Mouse (Mus musculus) T-helper 17 cell (primary cell): Measurements from ENCODE around the gene Rab23.

Source experiments
- in situ Hi-C, 2 experiments: fragments of 300-600 bp; cut with MboI, MseI; formaldehyde crosslinking; loops; 1 replicate in 1 of 2; 2 replicates in 1 of 2; pipeline ENCODE4 v1.15.1; 2025; ENCODE audit warnings: high pct_unique_total_duplicates in 2 of 2

The Rab23 gene

DNA sequence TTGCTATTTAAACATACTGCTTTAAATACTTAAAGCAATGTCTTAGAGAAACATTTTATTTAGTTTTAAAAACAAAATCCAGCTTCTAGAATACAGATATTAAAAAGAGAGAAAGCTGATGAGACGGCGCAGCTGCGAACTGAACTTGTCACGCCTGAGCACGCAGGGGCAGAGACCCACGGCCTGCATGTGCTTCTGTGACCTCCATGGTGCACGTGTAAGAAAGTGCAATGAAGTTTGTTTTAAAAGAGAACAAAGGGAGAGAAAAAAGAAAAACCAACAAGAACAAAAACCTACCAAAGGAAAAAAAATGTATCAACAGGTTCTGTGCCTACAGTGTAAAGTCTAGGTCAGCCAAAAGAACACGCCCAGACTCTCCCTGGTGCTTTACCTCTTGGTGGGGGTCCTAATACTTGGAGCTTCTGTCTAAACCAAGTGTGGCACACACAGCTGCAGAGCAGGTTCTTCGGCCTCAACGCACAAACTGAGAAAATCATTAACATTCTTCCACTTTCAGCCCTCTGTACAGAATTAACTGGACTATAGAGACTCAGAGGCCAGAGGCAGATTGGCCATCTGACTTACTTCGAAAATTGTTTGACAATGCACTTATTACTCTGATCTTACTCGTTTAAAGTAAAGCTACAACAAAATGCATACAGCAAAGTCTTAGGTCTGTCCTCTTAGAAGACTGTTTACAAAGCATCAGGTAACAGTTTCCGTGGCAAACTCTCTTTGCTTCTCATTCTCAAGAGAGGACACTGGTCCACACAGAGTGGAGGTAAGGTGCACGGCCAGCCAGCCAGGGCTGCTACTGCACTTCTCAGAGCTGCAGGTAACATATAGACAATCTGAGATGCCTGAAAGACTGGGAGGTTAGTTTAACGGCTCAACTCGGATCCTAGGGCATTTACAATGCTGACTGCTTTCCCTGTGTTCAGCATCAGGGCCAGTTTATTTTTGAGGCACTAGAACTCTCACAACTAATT, 47.1 kb downstream of the Rab23 start:
- in situ Hi-C loops: no loop called here

DNA sequence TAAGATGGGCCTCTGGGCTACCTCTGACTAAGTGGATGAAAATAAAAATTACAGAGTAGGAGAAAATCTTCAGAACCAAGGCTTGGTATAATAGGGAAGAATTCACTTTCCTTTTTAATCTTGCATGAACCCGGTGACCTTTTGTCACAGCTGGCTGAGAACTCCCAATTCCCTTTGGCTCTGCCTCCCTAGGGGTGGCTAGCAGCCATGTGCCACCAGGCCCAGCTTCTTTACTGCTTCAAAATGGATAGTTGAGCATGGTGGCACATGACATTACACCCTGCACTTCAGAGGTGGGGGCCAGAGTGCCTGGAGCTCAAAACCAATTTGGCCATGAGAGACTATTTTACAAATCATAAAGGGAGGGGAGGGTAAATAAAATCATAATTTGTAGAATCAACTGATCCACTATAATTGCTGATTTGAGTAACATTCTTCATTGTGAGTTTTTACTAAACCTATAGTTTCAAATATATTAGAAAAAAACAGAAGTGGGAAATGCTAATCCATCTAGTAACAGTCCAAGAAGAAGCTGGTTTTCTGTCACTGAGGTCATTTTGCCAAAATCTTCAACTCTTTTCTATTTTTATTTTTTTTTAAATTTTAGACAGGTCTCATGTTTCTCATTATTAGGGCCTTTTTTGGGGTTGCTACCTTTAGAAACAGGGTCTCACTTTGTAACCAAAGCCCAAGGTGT, 48.6 kb downstream of the Rab23 start:
- in situ Hi-C loops: no loop called here

DNA sequence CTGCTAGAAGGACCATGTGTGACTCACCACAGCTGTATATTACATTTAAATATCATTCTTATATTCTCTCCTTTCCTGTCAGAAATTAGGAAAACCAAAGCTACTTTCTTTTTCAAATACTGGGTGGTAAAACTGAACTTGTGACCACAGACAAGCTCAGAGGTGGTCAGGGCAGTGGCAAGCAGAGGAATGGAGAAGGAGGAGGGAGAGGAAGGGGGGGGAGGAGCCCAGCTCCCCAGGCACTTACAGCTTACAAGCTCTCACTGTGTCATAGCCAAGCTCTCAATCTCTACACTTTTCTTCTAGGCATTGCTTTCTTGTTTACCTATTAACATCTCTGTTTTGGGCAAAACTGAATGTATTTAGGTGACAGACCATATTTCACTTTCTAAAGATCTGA, 49.1 kb downstream of the Rab23 start:
- in situ Hi-C loops: no loop called here

DNA sequence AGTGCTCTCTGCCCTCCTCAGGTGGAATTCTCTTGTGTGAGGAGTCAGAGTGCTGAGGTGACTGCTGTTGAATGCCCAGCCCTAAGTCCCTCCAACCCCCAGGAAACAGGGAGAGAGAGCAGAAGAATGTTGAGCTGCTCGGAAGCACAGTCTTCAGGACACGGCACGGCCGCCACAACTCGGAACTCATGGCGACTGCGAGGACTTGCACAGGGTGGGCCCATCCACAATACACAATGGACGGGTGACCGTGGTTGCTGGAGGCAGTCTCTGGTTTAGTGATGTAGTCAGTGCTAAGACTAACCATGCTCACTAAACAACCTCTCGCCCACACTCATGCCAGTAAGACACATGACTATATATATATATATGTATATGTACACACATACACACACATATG, 51.9 kb downstream of the Rab23 start:
- in situ Hi-C loops: no loop called here

GRCm38 (mm10) chr1:33772106-33772505, 52.4 kb downstream of the Rab23 start:
- in situ Hi-C loops: no loop called here

- in situ Hi-C loops: no loop called here
These were observed 56.5 kb downstream of the Rab23 start for GRCm38 (mm10) chr1:33776175-33776611.

GRCm38 (mm10) chr1:33784561-33784960, 64.9 kb downstream of the Rab23 start:
- in situ Hi-C loops: no loop called here

DNA sequence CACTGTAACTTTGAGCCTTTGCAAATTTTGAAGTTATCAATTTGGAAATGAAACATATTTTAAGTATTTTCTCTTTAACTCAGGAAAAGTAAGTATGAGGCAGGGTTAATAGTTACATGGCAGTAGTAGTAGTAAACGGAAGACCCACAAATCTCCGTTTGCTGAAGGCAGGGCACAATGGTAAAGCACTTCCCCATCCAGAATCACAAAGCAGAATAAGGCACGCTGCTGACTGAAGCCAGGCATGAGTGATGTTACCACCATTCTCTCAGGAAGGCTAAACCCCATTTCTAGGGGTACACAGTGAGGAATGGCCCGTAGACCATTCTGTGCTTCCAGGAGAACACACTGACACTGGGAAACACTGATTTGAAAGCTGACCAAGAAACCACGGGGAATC, 68.4 kb downstream of the Rab23 start:
- in situ Hi-C loops: no loop called here

DNA sequence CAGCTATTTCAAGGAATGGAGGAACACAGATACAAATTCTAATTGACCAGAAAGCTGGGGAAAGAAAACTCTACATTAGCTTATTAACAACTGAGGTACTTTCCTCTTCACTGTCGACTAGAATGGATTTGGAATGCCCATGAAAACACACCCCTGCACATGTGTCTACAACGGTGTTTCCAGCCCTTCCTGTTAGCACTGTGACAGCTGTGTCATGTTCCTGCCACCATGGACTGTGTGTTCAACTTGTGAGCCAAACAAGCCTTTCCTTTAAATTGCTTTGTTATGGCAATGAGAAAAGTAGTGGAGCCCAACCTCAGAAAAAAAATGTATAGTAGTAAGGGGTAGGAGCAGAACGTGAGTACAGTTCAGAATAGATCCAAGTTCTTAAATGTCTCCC, 68.8 kb downstream of the Rab23 start:
- in situ Hi-C loops: no loop called here
